Mouse (Mus musculus): ENCODE results near the gene Plcl1. TPM values are rescaled to one million over a fixed set of nuclear protein-coding genes. Genes with fewer than 3 reads are reported as not detected.

Gene Plcl1
- polyA plus RNA-seq, 1 experiment from 2014 or later = 4.2 TPM

GRCm38 (mm10) chr1:55659518-55660210 is 253.9 kb downstream of the Plcl1 start:
- 70% methylated on average over 8 of the region's 8 CpGs for WGBS
- Histone ChIP-seq H3K27me3 (0 out of 2 replicates have a peak, but pooled peaks cover 2% of the 10 kb centered on the region), H3K4me3 (no peak overlapping the region), H3K36me3 (no peaks in the 10 kb centered on the region), H3K9ac (no peak overlapping the region), H3K9me3 (no peaks in the 10 kb centered on the region), H3K4me1 (replicated peaks) (peaks cover 12% of the 10 kb centered on the region; the same call in 1 of the 2 replicates), H3K27ac (no peak overlapping the region), H3K4me2 (no peak overlapping the region)
- peak; percentile 32; the same call in 1 of the 2 replicates for ATAC-seq (ENCODE audit: low FRiP score)

- Histone ChIP-seq H3K36me3 (no peaks in the 10 kb centered on the region), H3K9ac (no peak overlapping the region), H3K27ac (no peak overlapping the region), H3K4me1 (replicated peaks) (peaks cover 29% of the 10 kb centered on the region), H3K9me3 (no peaks in the 10 kb centered on the region), H3K27me3 (0 out of 2 replicates have a peak, but pooled peaks cover 3% of the 10 kb centered on the region), H3K4me3 (no peak overlapping the region), H3K4me2 (no peak overlapping the region)
- 81% methylated on average over 2 of the region's 2 CpGs for WGBS
- ATAC-seq (ENCODE audit: low FRiP score) = no peak
Measured at GRCm38 (mm10) chr1:55661381-55661780, 255.7 kb downstream of the Plcl1 start.

GRCm38 (mm10) chr1:55665137-55665827 is 259.6 kb downstream of the Plcl1 start:
- peak; percentile 55 for ATAC-seq (ENCODE audit: low FRiP score)
- H3K4me2 ChIP-seq = peak overlapping the region; percentile 34
- H3K4me3 ChIP-seq = no peak overlapping the region
- no peaks in the 10 kb centered on the region for H3K36me3 ChIP-seq
- peaks cover 28% of the 10 kb centered on the region for H3K4me1 ChIP-seq (replicated peaks)
- H3K9ac ChIP-seq = no peak overlapping the region
- WGBS = 54% methylated on average over 10 of the region's 10 CpGs
- H3K27ac ChIP-seq = peak overlapping the region; percentile 85
- H3K9me3 ChIP-seq = no peaks in the 10 kb centered on the region
- 0 out of 2 replicates have a peak, but pooled peaks cover 3% of the 10 kb centered on the region for H3K27me3 ChIP-seq

- H3K4me2 ChIP-seq = peak overlapping the region; percentile 34
- no peak overlapping the region for H3K9ac ChIP-seq
- no peak overlapping the region for H3K4me3 ChIP-seq
- H3K4me1 ChIP-seq (replicated peaks) = peaks cover 28% of the 10 kb centered on the region
- H3K9me3 ChIP-seq = no peaks in the 10 kb centered on the region
- peak overlapping the region; percentile 85 for H3K27ac ChIP-seq
- peak; percentile 82 for ATAC-seq (ENCODE audit: low FRiP score)
- 0 out of 2 replicates have a peak, but pooled peaks cover 3% of the 10 kb centered on the region for H3K27me3 ChIP-seq
- H3K36me3 ChIP-seq = no peaks in the 10 kb centered on the region
- 21% methylated on average over 11 of the region's 11 CpGs for WGBS
Measured at GRCm38 (mm10) chr1:55665828-55666673, 260.3 kb downstream of the Plcl1 start.

GRCm38 (mm10) chr1:55666798-55667197 is 261.1 kb downstream of the Plcl1 start:
- H3K9ac ChIP-seq = no peak overlapping the region
- WGBS = 45% methylated on average over 5 of the region's 5 CpGs
- peak; percentile 21; the same call in 1 of the 2 replicates for ATAC-seq (ENCODE audit: low FRiP score)
- H3K4me2 ChIP-seq = no peak overlapping the region
- no peak overlapping the region for H3K4me3 ChIP-seq
- 0 out of 2 replicates have a peak, but pooled peaks cover 3% of the 10 kb centered on the region for H3K27me3 ChIP-seq
- H3K27ac ChIP-seq = peak overlapping the region; percentile 85
- H3K36me3 ChIP-seq = no peaks in the 10 kb centered on the region
- H3K4me1 ChIP-seq (replicated peaks) = peaks cover 28% of the 10 kb centered on the region
- no peaks in the 10 kb centered on the region for H3K9me3 ChIP-seq

GRCm38 (mm10) chr1:55668622-55669237 is 263.0 kb downstream of the Plcl1 start:
- ATAC-seq (ENCODE audit: low FRiP score) = no peak
- 53% methylated on average over 4 of the region's 4 CpGs for WGBS
- no peak overlapping the region for H3K27ac ChIP-seq

GRCm38 (mm10) chr1:55682676-55683075 is 277.0 kb downstream of the Plcl1 start:
- Histone ChIP-seq H3K36me3 (no peaks in the 10 kb centered on the region), H3K9ac (no peak overlapping the region), H3K27ac (no peak overlapping the region), H3K9me3 (no peaks in the 10 kb centered on the region), H3K4me3 (no peak overlapping the region), H3K27me3 (no peaks in the 10 kb centered on the region), H3K4me2 (no peak overlapping the region), H3K4me1 (replicated peaks) (peaks cover 5% of the 10 kb centered on the region)
- no peak for ATAC-seq (ENCODE audit: low FRiP score)
- WGBS = 96% methylated on average over 3 of the region's 3 CpGs

More at GRCm38 (mm10) chr1:55668622-55669237, 263.0 kb downstream of the Plcl1 start:
- Histone ChIP-seq H3K4me2 (no peak overlapping the region), H3K4me3 (no peak overlapping the region), H3K9ac (no peak overlapping the region), H3K27me3 (0 out of 2 replicates have a peak, but pooled peaks cover 3% of the 10 kb centered on the region), H3K9me3 (no peaks in the 10 kb centered on the region), H3K36me3 (no peaks in the 10 kb centered on the region), H3K4me1 (replicated peaks) (peaks cover 28% of the 10 kb centered on the region)

- 72% methylated on average over 5 of the region's 5 CpGs for WGBS
- H3K4me3 ChIP-seq = no peak overlapping the region
- no peak overlapping the region for H3K4me2 ChIP-seq
- H3K27me3 ChIP-seq = no peaks in the 10 kb centered on the region
- H3K4me1 ChIP-seq (replicated peaks) = no peaks in the 10 kb centered on the region
- H3K36me3 ChIP-seq = no peaks in the 10 kb centered on the region
- H3K9me3 ChIP-seq = no peaks in the 10 kb centered on the region
- H3K27ac ChIP-seq = no peak overlapping the region
- no peak overlapping the region for H3K9ac ChIP-seq
- no peak for ATAC-seq (ENCODE audit: low FRiP score)
Measured at GRCm38 (mm10) chr1:55686261-55686660, 280.5 kb downstream of the Plcl1 start.

GRCm38 (mm10) chr1:55693636-55694220 is 288.0 kb downstream of the Plcl1 start:
- no peak overlapping the region for H3K27ac ChIP-seq
- 90% methylated on average over 10 of the region's 10 CpGs for WGBS

GRCm38 (mm10) chr1:55696206-55696605 is 290.5 kb downstream of the Plcl1 start:
- no peak for ATAC-seq (ENCODE audit: low FRiP score)
- H3K4me3 ChIP-seq = no peak overlapping the region
- 98% methylated on average over 5 of the region's 5 CpGs for WGBS
- H3K27ac ChIP-seq = no peak overlapping the region
- H3K9me3 ChIP-seq = 0 out of 2 replicates have a peak, but pooled peaks cover 2% of the 10 kb centered on the region
- H3K27me3 ChIP-seq = no peaks in the 10 kb centered on the region
- no peak overlapping the region for H3K4me2 ChIP-seq
- H3K9ac ChIP-seq = no peak overlapping the region
- H3K4me1 ChIP-seq (replicated peaks) = peaks cover 5% of the 10 kb centered on the region; the same call in 1 of the 2 replicates
- no peaks in the 10 kb centered on the region; the same call in 1 of the 2 replicates for H3K36me3 ChIP-seq

More at GRCm38 (mm10) chr1:55693636-55694220, 288.0 kb downstream of the Plcl1 start:
- H3K4me2 ChIP-seq = no peak overlapping the region
- no peak for ATAC-seq (ENCODE audit: low FRiP score)
- no peak overlapping the region for H3K9ac ChIP-seq
- no peaks in the 10 kb centered on the region for H3K4me1 ChIP-seq (replicated peaks)
- 0 out of 2 replicates have a peak, but pooled peaks cover 2% of the 10 kb centered on the region for H3K9me3 ChIP-seq
- no peak overlapping the region for H3K4me3 ChIP-seq
- H3K36me3 ChIP-seq = no peaks in the 10 kb centered on the region; the same call in 1 of the 2 replicates
- no peaks in the 10 kb centered on the region for H3K27me3 ChIP-seq

GRCm38 (mm10) chr1:55699393-55699970 is 293.8 kb downstream of the Plcl1 start:
- H3K27ac ChIP-seq = no peak overlapping the region
- no peak overlapping the region for H3K9ac ChIP-seq
- H3K9me3 ChIP-seq = 0 out of 2 replicates have a peak, but pooled peaks cover 2% of the 10 kb centered on the region
- ATAC-seq (ENCODE audit: low FRiP score) = no peak
- no peaks in the 10 kb centered on the region for H3K27me3 ChIP-seq
- H3K4me3 ChIP-seq = no peak overlapping the region
- WGBS = 72% methylated on average over 3 of the region's 3 CpGs
- no peak overlapping the region for H3K4me2 ChIP-seq
- peaks cover 15% of the 10 kb centered on the region for H3K4me1 ChIP-seq (replicated peaks)
- no peaks in the 10 kb centered on the region; the same call in 1 of the 2 replicates for H3K36me3 ChIP-seq
